Mouse (Mus musculus) ovary, adult 2 months (tissue): ENCODE results near the gene Flnb. TPM values are rescaled to one million over a fixed set of nuclear protein-coding genes. Genes with fewer than 3 reads are reported as not detected.

Source experiments
- polyA plus RNA-seq: library from polyadenylated mRNA; depleted of rRNA; stranded (reverse); fragments of >200 nt; gene quantifications from 2 replicates; pipeline ENCODE4 v1.2.3, GENCODE M21; 2012; rRNA removed

The Flnb gene
- 37.4 and 40.3 TPM in 2 replicates for polyA plus RNA-seq

GRCm38 (mm10) chr14:7817770-7818462 is at the start of gene Flnb:
Flnb (plus strand) TSS chr14:7817957.

GRCm38 (mm10) chr14:7791532-7792159 is 26.1 kb upstream of the Flnb start, which contains the start of gene Gm26661:
Gm26661 (plus strand) TSS chr14:7791587.

DNA sequence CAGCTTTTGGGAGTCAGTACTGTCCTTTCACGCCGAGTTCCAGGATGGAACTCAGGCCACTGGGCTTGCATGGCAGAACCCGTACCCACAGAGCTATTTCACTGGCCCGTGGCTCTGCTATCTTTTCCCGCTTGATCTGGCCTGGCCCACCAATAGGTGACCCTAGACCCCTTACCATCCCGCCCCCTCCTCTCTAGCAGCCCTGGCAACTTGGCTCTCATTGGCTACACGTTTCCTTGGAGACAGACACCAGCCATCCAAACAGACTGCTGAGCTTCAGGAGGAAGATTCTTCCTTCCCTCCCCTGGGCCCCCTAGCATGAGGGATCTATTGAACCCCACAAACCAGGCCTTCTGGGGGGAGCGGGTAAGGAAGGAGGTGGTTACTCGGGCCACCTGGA is 139.3 kb downstream of the Flnb start, which contains the start of gene Gm45521:
Gm45521 (plus strand) TSS at position 240 of the 400 bp plus-strand sequence.

GRCm38 (mm10) chr14:7994271-7994767 is 176.6 kb downstream of the Flnb start, which contains the start of gene Dnase1l3:
Dnase1l3 (minus strand) TSS chr14:7994573.

Other genes with a start within 250 kb of the Flnb start
- gene Gm3558, start 249.4 kb upstream of the Flnb start, polyA plus RNA-seq, result not detected in 2 replicates
- gene Gm10338, start 222.4 kb upstream of the Flnb start, polyA plus RNA-seq, result not detected in 2 replicates
- not detected in 2 replicates for gene Gm10128, start 174.0 kb upstream of the Flnb start, polyA plus RNA-seq
- not detected in 2 replicates for gene Gm26661, start 26.4 kb upstream of the Flnb start, polyA plus RNA-seq
- not detected in 2 replicates for gene Gm45521, start 139.3 kb downstream of the Flnb start, polyA plus RNA-seq
- 0.38 and 0.61 TPM in 2 replicates for gene Dnase1l3, start 176.6 kb downstream of the Flnb start, polyA plus RNA-seq
- gene Abhd6, start 184.9 kb downstream of the Flnb start, polyA plus RNA-seq, result 18.9 and 23.0 TPM in 2 replicates